Mouse (Mus musculus) limb, embryonic 14.5 days (tissue): ENCODE data around the gene Abhd17b. TPM values are rescaled to one million over a fixed set of nuclear protein-coding genes. Genes with fewer than 3 reads are reported as not detected.

Source experiments
- ATAC-seq: fragments of 200-750 bp; cut with Nextera tagmentation; 2 replicates; pipeline ENCODE4 v1.8.0; 2017; ENCODE audit warnings: low read depth, moderate number of reproducible peaks, moderate TSS enrichment; ENCODE audit not compliant: low FRiP score
- DNase-seq: peaks from one replicate; pipeline ENCODE4 v3.0.0-alpha.2; 2015; ENCODE audit warnings: low spot score
- H3K27ac ChIP-seq: fragments of 300-500 bp; sonication (generic); replicated peaks from 2 replicates; pipeline ENCODE4 v1.5.1; 2014; ENCODE audit warnings: low read depth, mild to moderate bottlenecking, low read length, moderate library complexity, mixed read lengths
- H3K27me3 ChIP-seq: fragments of 300-500 bp; sonication (generic); 2 replicates; pipeline ENCODE4 v1.6.1; 2014; ENCODE audit warnings: low read length, mixed read lengths; ENCODE audit not compliant: control insufficient read depth, insufficient read depth
- H3K36me3 ChIP-seq: fragments of 300-500 bp; sonication (generic); 2 replicates; pipeline ENCODE4 v1.6.1; 2014; ENCODE audit warnings: mild to moderate bottlenecking, low read length, moderate library complexity, mixed read lengths; ENCODE audit not compliant: control insufficient read depth, insufficient read depth
- H3K4me1 ChIP-seq: fragments of 300-500 bp; sonication (generic); 2 replicates; pipeline ENCODE4 v1.6.1; 2014; ENCODE audit warnings: antibody characterized with exemption, low read length, mixed read lengths; ENCODE audit not compliant: control insufficient read depth, insufficient read depth
- H3K4me2 ChIP-seq: fragments of 300-500 bp; sonication (generic); replicated peaks from 2 replicates; pipeline ENCODE4 v1.6.1; 2014; ENCODE audit warnings: low read depth, mild to moderate bottlenecking, low read length, moderate library complexity; ENCODE audit not compliant: severe bottlenecking
- H3K4me3 ChIP-seq: fragments of 300-500 bp; sonication (generic); replicated peaks from 2 replicates; pipeline ENCODE4 v1.5.1; 2014; ENCODE audit warnings: low read length
- H3K9ac ChIP-seq: fragments of 300-500 bp; sonication (generic); 2 replicates; pipeline ENCODE4 v1.6.1; 2014; ENCODE audit warnings: mild to moderate bottlenecking, low read depth, low read length, moderate library complexity; ENCODE audit not compliant: severe bottlenecking
- H3K9me3 ChIP-seq: fragments of 300-500 bp; sonication (generic); 2 replicates; pipeline ENCODE4 v1.6.1; 2016; ENCODE audit warnings: low read length; ENCODE audit not compliant: control insufficient read depth
- POLR2A ChIP-seq: fragments of 200-500 bp; IDR thresholded peaks from 2 replicates; pipeline ENCODE4 v1.8.0; 2012; ENCODE audit warnings: inconsistent platforms, mild to moderate bottlenecking, moderate library complexity, borderline replicate concordance; ENCODE audit not compliant: insufficient read depth, insufficient read length; ENCODE audit errors: extremely low read depth
- WGBS: fragments of 180-500 bp; shearing (Covaris S2); extraction: QIAGEN DNeasy Blood & Tissue Kit; methylation state at CpG from one replicate; pipeline ENCODE4 v1.1.7; 2014; 5-methylcytosine and 5-hydroxymethylcytosine counted together
- polyA plus RNA-seq, 2 experiments: library from polyadenylated mRNA; depleted of rRNA in 1 of 2; stranded (reverse) in 1 of 2; unstranded in 1 of 2; fragments of >200 nt; fragmentation: Nextera tagmentation in 1 of 2; extraction: Ambion mirVana in 1 of 2; gene quantifications; 2 replicates each; pipeline versions ENCODE4 v1.2.1 to v1.2.3; 2012 to 2014

The Abhd17b gene
- polyA plus RNA-seq, 2 experiments: 19.4 to 34.7 TPM

DNA sequence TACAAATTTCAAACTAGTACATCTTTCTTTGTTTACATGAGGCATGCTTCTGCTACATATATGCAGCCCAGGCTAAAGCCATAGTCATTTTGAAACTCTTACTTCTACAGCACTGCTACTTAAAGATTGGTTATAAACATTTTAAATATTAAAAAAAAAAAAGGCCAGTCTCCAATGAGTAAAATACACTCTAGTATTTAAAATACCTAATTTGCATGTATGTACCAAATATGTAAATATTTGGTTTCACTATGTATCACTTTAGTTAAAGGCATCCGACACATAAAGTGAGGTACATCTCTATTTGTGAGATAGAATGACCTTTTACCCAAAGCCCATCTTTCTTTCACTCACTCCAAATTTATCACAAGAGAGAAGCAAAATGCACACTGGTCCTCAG lies 24.0 kb upstream of the Abhd17b start:
- H3K9ac ChIP-seq: no peak overlapping the region
- no peaks in the 10 kb centered on the region for H3K27me3 ChIP-seq
- H3K9me3 ChIP-seq: no peaks in the 10 kb centered on the region
- H3K27ac ChIP-seq: no peak overlapping the region
- TF ChIP-seq POLR2A: no peak
- no peaks in the 10 kb centered on the region for H3K4me1 ChIP-seq
- H3K36me3 ChIP-seq: no peaks in the 10 kb centered on the region
- no peak overlapping the region for H3K4me3 ChIP-seq
- ATAC-seq (no peak), DNase-seq (no peak)
- WGBS: 100% methylated on average over 1 of the region's 1 CpGs
- no peak overlapping the region for H3K4me2 ChIP-seq

DNA sequence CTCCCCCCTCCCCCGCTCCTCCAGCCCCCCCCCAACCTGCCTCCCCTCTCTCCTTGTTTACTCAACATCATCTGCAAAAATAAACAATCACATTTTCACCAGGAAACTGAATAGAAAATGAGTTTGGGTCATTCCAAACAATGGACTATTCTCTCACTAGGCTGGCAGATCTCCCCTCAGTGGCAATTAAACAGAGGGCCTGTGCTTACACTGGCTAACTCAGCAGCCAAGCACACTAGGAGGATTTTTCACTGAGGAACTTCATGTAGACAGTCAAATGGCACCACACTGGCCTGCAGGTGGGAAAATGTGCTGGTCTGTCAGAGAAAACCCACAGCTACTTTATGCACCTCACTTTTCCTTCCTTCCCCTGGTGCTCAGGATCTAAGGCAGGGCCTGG lies 23.5 kb upstream of the Abhd17b start:
- H3K36me3 ChIP-seq: no peaks in the 10 kb centered on the region
- H3K4me3 ChIP-seq: no peak overlapping the region
- no peak for ATAC-seq
- no peak overlapping the region for H3K4me2 ChIP-seq
- H3K4me1 ChIP-seq: no peaks in the 10 kb centered on the region
- 94% methylated on average over 1 of the region's 1 CpGs for WGBS
- no peak for TF ChIP-seq POLR2A
- no peak for DNase-seq
- no peaks in the 10 kb centered on the region for H3K27me3 ChIP-seq
- no peaks in the 10 kb centered on the region for H3K9me3 ChIP-seq
- H3K27ac ChIP-seq: 0 out of 2 replicates have a peak overlapping the region, but pooled peaks have one; percentile 5
- no peak overlapping the region for H3K9ac ChIP-seq

DNA sequence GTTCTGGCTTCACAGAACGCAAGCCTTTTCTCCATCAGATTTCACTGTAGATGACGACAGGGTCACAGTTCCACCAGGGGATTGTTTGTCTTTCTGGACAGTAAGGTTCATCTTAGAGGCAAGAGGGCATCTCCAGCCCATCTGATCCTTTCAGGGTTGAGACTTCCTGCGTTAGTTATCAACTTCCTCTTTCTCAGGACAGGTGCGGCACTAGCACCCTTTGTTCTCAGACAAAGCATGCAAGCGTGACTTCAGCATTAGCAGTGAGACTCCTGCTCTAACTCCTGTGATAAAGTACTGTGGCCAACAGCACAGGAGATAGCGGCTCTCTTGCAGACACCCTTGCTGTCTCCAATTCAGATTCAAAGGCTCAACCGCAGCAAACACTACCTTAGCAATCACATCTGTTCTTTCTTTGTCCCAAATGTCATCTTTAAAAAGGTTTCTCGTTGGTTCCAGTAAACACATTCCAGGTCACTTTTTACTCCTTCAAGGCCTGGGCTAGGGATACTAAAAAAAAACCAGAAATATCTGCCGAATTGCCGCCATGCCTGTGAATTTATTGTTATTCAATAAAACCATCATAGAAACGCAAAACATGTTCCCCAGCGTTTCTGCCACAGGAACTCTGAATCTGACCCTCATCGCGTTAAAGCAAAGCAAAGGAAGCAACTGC lies 22.2 kb upstream of the Abhd17b start:
- ATAC-seq (no peak), DNase-seq (no peak)
- no peak overlapping the region for H3K4me3 ChIP-seq
- H3K4me1 ChIP-seq: no peaks in the 10 kb centered on the region
- no peak for TF ChIP-seq POLR2A
- no peak overlapping the region for H3K27ac ChIP-seq
- H3K27me3 ChIP-seq: no peaks in the 10 kb centered on the region
- no peaks in the 10 kb centered on the region for H3K36me3 ChIP-seq
- 45% methylated on average over 14 of the region's 14 CpGs for WGBS
- H3K9ac ChIP-seq: no peak overlapping the region
- no peak overlapping the region; the same call in 1 of the 2 replicates for H3K4me2 ChIP-seq
- no peaks in the 10 kb centered on the region for H3K9me3 ChIP-seq

DNA sequence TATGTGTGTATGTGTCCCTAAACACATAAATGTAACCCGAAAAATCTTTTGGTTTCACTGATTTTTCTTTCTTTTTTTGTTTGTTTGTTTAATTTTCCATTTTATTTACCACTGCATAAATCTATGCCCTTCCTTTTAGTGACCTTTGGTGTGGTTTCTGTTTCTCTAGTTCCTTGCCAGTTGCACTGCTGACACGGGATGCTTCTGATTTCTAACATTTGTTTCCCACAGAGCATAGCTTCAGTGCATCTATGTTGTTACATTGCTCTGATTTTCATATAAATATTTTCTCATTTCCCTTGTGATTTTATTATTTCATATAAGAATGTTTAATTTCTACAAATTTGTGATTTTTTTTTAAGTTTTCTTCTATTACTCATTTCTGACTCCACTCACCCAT lies 17.6 kb upstream of the Abhd17b start:
- Histone ChIP-seq H3K4me2 (no peak overlapping the region), H3K4me3 (no peak overlapping the region), H3K9ac (no peak overlapping the region), H3K27me3 (no peaks in the 10 kb centered on the region), H3K36me3 (no peaks in the 10 kb centered on the region), H3K9me3 (no peaks in the 10 kb centered on the region), H3K27ac (no peak overlapping the region), H3K4me1 (no peaks in the 10 kb centered on the region)
- no peak for ATAC-seq
- WGBS: 90% methylated on average over 2 of the region's 2 CpGs
- no peak for DNase-seq
- no peak for TF ChIP-seq POLR2A

DNA sequence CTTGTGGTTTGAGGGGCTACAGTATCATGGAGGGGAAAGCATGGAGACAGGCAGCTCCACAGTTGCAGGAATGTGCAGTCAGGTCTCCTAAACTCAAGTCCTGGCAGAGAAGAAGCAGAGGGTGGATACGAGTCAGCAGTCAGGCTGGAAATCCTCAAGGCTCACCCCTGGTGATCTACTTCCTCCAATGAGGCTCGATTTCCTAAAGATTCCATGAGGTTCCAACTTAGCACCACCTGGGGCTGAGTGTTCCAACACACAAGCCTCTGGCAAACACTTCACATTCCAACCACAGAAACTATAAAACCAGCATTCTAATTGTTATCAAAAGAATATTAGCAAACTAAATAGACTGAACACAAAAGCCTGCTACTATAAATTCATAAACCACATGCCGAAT lies 16.1 kb upstream of the Abhd17b start:
- H3K9me3 ChIP-seq: no peaks in the 10 kb centered on the region
- no peaks in the 10 kb centered on the region for H3K27me3 ChIP-seq
- H3K27ac ChIP-seq: no peak overlapping the region
- no peaks in the 10 kb centered on the region for H3K36me3 ChIP-seq
- H3K9ac ChIP-seq: no peak overlapping the region
- WGBS: 51% methylated on average over 3 of the region's 3 CpGs
- no peak overlapping the region for H3K4me3 ChIP-seq
- TF ChIP-seq POLR2A: no peak
- ATAC-seq (no peak), DNase-seq (no peak)
- no peaks in the 10 kb centered on the region for H3K4me1 ChIP-seq
- H3K4me2 ChIP-seq: no peak overlapping the region
